Mouse (Mus musculus): ENCODE results near the gene Gale.

Gene Gale

GRCm38 (mm10) chr4:136016059-136016602 lies 52.6 kb downstream of the Gale start:
- no peak for DNase-seq (ENCODE audit: low read depth, low spot score)
